Mouse (Mus musculus) cerebral cortex, adult 2 months (tissue): Measurements from ENCODE around the gene Cdc42se1.

Source experiments
- WGBS: fragments of 180-500 bp; shearing (Covaris S2); methylation state at CpG from one replicate; pipeline ENCODE4 v1.1.7; 2018; 5-methylcytosine and 5-hydroxymethylcytosine counted together

Cdc42se1 gene

DNA sequence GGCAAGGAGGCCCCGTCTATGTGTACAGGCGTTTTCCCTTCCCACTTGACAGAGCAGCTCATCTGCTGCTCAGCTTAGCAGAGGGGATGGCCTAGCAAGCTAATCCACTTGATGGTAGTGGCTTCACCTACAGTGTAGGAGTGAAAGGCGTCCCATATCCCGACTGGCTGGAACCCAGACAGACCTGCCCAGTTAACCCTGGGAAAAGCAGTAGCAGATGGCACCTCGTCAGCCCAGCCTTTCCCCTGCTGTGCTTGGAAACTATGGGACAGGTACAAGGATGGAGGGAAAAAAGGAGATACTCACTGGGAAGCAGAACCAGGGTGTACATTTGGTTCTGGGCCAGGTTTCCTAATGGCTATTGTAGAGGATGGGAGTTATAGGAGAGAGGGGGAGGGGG, 21.8 kb downstream of the Cdc42se1 start:
- 90% methylated on average over 5 of the region's 5 CpGs for WGBS

DNA sequence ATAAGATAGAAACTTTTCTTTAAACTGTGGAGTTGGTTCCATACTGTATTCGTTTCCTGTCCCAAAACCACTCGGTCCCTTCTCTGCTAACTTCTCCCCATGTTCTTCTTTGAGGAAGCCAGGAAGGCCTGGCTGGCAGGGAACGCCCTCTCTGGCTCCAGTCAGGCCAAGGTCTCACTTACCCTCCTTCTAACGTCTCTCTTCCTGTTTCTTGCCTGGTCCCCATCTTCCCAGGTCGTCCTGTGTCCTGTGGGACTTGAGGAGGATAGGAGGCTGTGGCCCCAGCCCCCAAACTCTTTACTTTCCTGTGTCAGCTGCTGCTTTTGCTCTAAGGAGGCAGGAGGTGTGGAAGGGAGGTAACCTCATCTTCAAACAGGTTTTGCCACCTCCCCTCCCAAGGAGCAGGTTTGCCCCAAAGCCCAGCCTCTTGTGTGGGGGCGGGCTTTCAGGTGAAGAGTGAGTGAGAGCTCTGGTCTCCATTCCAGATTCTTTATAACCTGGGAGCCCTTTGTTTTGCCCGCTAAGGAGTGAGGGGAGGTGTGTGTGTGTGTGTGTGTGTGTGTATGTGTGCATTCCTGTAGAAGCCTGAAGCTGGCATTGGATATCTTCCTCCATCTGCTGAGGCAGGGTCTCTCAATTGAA, 22.4 kb downstream of the Cdc42se1 start, which contains the start of gene Bnipl:
Gene Bnipl, minus strand, starts transcription at position 411 of the 642 bp plus-strand sequence.
- 68% methylated on average over 7 of the region's 7 CpGs for WGBS

DNA sequence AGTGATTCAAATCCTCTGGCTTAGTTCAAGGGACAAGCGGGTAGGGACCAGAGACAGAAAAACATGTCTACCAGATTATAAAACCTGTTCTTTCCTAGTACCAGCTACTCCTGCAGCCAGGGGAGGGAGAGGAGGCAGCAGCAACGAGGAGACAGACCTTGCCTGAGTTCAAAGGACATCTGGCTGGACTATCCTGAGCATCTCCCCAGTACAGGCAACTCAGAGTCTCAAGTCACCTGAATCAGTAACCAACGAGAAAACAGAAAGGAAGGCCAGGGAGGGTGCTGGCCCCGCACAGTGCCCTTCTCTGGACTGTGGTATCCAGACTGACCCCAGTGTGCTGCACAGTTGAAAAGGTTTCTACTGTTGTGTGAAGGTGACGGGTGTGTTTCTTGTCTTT, 28.4 kb downstream of the Cdc42se1 start:
- WGBS: 91% methylated on average over 5 of the region's 5 CpGs

DNA sequence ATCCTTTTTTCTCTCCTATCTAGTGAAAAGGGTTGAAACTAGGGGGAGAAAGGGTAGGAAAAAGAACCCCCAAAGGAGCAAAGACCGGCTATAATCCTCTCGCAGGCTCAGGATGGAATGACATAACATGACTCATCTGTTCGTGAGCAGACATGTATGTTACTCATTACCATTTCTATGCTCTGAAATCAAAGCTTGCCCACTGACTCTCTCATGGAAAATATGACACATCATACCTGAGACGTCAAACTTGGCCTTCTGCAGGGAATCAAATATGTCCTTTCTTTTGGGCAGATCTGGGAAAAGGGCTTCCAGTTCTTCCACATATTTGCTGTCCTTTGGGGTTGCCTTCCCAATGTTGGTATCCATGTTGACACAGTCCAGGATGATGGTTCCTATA, 33.4 kb downstream of the Cdc42se1 start:
- 73% methylated on average over 4 of the region's 4 CpGs for WGBS

DNA sequence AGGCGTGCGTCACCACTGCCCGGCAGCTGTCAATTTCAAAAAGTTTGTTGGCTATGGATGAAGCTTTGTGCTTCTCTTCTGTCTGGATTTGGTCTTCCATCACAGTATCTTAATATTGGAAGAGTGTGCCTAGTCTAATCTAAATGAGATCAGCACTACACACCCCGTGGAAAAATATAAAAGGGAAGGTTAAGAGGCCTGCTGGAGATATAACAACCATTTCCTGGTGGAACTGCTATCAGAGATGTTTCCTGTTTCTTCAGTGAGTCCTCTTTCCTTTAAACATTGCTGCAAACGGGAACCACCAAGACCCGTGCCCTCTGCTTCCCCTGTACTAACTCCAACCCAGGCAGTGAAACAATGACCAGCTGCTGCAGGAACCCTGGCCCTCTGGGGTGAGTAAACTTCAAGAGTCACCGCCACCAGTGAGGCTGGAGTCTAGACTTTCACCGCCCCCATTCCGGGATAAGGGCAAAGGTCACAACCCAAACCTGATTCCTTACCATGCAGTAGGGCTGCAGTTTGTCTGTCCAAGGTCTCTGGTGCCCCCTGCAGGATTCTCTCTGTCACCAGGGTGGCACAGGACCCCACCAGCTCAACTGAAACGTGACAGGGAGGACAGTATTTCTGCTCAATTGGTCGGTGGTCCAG, 34.7 kb downstream of the Cdc42se1 start:
- WGBS: 54% methylated on average over 11 of the region's 11 CpGs

DNA sequence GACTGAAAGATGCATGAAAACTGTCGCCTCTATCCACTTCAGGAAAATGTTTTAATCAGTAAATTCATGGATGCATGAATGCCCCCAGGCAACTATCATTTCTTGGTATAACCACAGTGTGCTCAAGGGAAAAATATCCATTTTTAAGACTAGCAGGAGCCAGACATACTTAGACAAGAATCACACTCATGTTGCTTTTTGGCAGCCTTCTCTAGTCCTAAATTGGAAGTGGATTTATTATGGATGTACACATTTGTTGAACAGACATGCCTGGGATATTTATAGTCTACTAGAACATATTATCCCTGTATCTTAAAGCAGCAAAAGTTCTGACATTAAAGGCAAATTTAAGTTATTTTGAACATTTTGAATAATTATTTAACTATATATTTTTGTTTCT, 36.2 kb downstream of the Cdc42se1 start:
- 26% methylated on average over 1 of the region's 1 CpGs for WGBS

DNA sequence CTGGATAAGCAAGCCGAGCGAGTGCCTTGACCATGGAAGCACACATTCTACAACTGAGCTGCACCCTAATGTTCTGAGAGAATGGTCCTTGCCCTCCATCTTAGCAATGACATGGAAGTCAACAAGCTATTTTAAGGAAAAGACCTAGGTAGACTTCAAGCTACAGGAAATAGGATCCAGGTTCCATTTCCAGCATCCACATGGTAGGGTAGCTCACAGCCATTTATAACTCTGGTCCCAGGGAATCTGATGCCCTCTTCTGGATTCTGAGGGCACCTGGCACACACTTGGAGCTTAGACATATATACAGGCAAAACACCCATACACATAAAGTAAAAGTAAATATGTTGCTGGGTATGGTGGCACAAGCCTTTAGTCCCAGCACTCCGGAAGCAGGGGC, 37.5 kb downstream of the Cdc42se1 start:
- 95% methylated on average over 3 of the region's 3 CpGs for WGBS

DNA sequence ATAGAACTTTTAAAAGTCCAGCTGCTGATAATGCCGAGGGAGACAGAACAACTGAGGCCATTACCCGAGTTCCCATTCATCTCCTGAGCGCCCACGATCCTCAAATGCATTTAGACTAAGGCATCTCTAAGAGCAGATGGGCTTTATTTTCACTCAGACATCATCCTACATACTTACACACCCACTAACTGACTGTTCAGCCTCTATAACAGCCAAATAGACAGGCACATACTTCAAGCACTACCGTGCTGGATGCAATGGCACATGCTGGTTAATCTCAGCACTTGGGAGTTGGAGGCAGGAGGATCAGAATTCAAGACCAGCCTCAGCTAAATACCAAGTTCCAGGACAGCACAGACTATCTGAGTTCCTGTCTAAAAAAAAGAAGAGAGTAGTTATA, 41.3 kb downstream of the Cdc42se1 start:
- 50% methylated on average over 5 of the region's 5 CpGs for WGBS

DNA sequence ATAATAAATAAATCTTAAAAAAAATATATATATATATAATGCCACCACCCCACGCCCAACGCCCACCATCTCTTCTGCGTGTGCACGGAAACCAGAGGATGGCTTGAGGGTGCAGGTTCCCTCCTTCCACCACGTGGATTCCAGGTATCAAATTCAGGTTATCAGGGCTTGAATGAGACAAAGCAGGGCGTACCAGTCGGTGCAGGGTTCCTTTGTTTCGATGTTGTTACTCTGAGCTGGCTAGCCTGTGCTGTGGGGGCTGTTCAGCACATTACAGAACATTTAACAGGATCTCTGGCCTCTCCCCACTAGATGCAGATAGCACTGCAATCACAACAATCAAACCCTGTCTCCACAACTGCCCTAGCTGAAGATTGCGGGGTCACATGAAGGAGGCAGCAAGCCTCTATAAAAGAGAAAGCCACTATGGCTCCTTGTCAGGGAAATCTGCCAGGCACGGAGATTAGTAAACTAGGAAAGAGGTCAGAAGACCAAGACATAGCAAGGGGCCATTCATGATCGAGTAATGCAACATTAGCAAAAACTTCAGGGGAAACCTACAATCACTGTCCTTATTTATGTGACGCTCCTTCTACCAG, 42.3 kb downstream of the Cdc42se1 start:
- WGBS: 73% methylated on average over 12 of the region's 12 CpGs

DNA sequence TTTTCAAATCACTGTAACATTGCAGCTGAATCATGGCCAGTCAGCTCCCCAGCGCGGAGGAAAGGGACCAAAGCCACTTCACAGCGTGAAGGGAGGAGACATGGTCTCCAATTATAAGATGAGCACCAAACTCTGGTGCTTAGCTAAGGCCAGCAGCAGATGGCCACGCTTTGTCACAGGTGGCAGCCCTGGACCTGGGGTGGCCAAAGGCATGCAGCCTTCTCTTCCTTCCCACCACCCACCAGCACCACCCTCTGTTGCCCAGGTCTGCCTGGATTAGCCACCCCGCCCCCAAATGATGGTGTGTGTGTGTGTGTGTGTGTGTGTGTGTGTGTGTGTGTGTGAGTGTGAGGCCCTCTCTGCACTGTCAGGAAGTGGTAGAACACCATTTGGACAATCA, 44.9 kb downstream of the Cdc42se1 start:
- WGBS: 86% methylated on average over 5 of the region's 5 CpGs

DNA sequence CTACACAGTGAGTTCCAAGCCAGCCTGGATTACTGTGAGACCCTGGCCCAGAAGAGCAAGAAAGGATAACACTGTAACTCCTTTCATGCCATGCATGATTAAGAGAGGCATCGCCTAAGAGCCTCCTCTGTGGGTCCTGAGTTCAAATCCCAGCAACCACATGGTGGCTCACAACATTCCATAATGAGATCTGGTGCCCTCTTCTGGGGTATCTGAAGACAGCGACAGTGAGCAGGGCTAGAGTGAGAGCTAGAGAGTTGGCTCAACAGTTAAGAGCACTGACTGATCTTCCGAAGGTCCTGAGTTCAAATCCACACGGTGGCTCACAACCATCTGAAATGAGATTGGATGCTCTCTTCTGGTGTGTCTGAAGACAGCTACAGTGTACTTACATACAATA, 45.9 kb downstream of the Cdc42se1 start:
- 97% methylated on average over 4 of the region's 4 CpGs for WGBS

DNA sequence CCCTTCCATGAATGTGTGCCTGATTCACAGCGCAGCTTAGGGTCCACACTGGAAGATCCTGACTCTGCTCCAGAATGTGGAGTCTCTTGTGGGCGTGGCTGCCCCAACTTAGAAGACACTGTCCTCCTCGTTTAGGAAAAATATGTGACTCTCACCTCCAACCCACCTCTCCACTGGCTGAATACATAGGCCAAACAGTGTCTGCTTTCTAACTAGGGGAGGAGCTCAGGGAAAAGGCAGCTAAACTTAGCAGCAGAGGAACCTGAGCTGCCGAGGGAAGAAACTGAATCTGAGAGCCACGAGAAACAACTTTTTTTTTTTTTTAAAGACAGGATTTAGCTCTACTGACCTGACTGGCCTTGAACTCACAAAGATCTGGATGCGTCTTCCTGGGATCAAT, 46.6 kb downstream of the Cdc42se1 start:
- 60% methylated on average over 6 of the region's 6 CpGs for WGBS

DNA sequence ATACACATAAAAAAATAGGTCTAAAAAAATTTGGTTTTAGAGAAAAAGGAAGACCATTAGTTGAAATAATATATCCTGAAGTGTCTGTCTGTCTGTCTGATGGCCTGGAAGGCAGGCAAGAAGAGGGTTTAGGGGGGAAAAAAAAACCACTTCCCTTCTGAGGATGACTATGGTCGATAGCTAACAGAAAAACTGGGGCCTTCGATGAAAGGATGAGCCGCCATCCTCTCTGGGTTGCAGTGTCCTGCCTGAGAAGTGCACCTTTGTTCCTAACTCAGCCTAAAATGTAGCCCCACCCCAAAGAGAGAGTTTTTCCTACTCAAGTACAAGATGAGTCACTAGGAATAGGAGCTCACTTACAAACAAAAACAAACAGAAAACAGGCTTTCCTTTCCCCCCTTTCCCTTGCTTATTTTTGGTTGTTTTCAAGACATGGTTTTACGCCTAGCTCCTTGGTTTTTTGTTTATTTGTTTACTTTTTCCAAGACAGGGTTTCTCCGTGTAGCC, 47.9 kb downstream of the Cdc42se1 start:
- 72% methylated on average over 5 of the region's 5 CpGs for WGBS

DNA sequence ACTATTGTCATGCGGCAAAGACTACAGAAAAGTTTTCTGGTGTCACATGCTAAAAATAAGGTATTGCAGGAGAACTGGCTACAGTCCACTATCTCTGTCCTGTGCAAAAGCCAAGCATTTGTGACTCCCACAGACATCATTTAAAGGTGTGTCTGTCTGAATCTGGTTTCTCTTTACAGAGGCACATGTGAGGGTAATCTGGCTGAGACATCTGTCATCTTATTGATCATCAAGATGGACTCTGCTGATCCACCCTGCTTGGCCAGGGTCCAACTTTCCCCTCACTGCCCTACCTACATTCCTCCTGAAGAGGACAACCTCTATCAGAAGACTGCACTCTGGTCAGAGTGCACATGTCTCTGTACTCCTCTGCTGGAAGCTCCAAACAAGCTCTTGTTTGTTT, 48.6 kb downstream of the Cdc42se1 start:
- WGBS: 26% methylated on average over 1 of the region's 1 CpGs

DNA sequence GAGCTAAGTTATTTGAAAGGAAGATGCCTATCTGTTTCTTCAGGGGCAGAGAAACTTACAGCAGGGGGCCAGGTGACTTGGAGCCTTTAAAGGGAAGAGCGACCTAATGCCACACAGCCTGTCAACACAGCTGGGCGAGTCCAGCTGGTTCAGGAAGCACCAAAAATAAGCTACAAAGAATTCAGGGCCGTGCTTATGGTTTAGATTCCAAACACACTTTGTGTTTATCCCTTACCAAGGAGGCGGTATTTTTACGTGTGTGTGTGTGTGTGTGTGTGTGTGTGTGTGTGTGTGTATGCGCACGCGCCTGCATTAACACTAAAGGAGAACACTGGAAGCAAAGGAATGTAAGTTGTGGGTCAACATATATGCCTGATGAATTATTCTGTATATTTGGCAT, 52.2 kb downstream of the Cdc42se1 start:
- 14% methylated on average over 8 of the region's 8 CpGs for WGBS

DNA sequence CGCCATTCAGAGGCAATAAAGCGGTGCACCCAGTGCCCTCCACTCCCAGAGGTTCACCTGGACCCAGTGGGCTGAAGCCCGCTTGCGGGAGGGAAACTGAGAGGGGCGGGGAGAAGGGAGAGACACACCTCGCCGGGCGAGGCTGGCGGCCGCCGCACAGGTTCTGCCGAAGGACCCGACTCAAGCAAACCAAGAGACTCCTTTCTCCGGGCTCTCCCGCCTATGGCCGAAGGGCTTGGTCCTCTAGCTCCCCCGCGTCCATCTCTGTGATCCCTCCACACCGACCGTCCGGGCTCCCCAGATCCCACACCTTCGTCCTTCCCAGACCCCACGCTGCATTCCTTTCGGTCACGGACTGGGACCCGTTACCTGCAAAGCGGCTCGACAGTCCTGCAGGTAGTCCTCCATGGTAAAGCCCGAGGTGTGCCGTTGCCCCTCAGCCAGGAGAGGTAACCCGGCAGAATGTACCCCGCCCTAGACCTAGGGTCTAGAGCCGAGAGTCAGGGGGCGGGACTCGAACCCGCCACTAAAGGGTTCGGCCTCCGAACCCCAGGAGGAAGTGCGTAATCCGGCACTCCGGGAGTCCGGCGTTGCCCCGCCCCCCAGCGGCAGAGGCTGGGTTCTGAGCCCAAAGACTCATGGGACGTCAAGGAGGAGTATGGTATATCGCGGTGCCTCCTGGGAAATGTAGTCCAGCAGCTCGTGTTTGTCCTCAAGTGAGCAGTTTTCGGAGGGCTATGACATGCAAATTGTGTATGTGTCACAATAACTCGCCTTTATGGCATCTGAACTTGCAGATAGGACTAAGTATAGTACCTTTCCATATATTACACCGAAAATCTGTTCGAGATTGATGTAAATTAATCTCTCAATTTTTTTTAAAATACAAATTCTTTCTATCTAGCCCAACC, 52.9 kb downstream of the Cdc42se1 start, which contains the start of the genes Mindy1 and Prune1:
Gene Mindy1, plus strand, starts transcription at position 130 of the 911 bp plus-strand sequence.
Gene Prune1, minus strand, starts transcription at position 861 of the 911 bp plus-strand sequence.
- WGBS: under 1% methylated on average over 53 of the region's 53 CpGs

DNA sequence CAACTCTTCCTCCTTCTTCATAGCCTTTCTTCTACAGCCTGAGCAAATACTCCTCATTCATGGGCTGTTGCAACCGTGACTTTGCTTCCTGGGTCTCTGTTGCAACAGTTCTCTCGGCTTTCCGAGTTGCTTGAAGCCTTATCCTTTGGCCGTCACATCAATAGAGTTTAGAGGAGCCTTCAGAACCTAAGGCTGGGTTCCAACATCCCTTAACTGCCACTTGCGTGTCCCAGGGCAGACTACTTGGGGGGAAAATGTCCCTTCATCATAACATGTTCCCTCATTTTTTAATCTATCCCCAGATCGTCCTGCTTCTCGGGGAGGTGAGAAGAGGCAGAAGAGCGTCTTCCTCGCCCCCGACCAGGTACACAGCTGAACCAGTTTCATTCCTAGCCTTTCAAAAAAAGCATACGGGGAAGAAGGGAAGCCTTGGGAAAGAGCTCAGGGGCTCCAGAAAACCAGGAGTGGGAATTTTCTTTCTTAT, 53.9 kb downstream of the Cdc42se1 start:
- under 1% methylated on average over 11 of the region's 11 CpGs for WGBS

DNA sequence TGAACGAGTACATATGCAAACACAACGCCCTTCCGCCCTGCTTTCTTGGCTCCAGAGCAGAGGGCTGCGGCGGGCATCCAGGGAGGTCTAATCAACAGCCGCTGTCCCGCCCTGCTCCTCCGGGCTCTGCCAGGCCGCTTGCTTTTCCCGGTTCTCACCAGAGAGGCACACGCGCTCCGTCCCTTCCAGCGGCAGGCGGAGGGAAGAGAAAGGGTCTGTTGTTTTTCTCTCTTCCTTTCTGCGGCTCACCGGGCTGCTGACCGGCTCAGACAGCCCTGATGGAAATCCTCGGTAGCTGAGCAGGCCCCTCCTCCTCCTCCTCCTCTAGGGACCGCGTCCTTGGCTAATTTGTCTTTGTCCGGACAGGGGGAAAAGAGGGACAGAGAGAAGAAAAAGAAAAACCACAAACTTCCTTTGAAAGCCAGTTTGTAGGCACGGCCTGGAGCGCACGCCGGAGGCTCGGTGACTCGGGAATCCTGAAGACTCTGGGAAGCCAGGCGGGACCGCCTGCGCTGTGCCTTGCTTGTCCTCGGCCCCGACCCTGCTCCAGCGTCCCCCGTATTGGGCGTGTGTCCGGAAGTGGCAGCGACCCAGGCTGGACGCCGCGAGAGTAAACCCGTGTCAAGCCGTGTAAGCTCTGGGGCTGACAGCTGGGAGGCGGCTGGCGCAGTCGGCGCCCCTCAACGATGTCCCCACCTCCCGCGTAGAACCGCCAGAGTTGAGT, 54.5 kb downstream of the Cdc42se1 start:
- under 1% methylated on average over 51 of the region's 51 CpGs for WGBS

DNA sequence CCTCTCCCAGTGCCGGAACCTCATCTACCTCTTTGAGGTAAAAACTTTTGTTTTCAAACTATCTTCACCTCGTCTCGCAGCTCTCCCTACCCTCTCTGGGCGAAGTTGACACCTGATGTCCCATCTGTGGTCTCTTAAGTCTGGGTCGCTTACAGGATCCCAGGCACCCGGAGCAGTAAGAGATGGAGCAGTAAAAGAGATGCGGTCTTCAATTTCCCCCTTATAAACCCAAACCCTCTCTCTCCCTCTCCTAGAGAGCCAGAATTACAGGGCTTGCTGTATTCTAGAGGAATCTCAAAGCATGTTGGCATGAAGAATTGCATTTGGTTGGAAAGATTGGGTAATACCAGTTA, 55.0 kb downstream of the Cdc42se1 start:
- 2% methylated on average over 7 of the region's 7 CpGs for WGBS

DNA sequence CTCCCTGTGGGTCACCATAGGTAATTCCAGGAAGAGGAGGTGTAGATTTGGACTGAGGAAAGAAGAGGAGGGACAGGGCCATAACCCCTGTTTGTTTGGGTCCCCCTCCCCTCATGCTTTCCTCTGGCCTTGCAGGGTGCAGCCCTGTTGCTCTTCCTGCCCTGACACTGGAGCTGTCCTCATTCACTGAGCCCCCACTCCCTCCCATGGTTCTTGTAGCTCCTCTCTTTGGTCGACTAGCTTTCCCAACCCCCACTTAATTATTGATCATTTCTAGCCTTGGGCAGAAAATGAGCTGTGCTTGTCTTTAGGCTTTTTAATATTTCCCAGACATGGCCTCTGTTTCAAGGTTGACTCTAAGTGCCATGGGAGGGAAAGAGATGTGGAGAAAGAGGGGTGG, 55.5 kb downstream of the Cdc42se1 start:
- WGBS: 21% methylated on average over 1 of the region's 1 CpGs
